Mouse (Mus musculus) adrenal gland, adult 8-10 months (tissue): ENCODE results near the gene Vstm2b. TPM values are rescaled to one million over a fixed set of nuclear protein-coding genes. Genes with fewer than 3 reads are reported as not detected.

Experiments
- total RNA-seq, 4 experiments: library from RNA; stranded (reverse); gene quantifications; 2 replicates each; pipeline ENCODE4 v1.2.4; 2022

Vstm2b gene
- total RNA-seq, 4 experiments from 2014 or later = 0.58 to 1.8 (median 1.5) TPM

Other genes with a start within 250 kb of the Vstm2b start
- gene 4930433I11Rik, start 89.2 kb downstream of the Vstm2b start, total RNA-seq = not detected
- gene Gm4884, start 134.4 kb downstream of the Vstm2b start, total RNA-seq = not detected